Mouse (Mus musculus): Measurements from ENCODE around the gene Cadm2. TPM values are rescaled to one million over a fixed set of nuclear protein-coding genes. Genes with fewer than 3 reads are reported as not detected.

Cadm2 gene
- polyA plus RNA-seq, 1 experiment, result not detected

- Histone ChIP-seq H3K9me3 (ENCODE audit: control insufficient read depth, low read length) (no peaks in the 10 kb centered on the region), H3K36me3 (ENCODE audit: control insufficient read depth) (no peaks in the 10 kb centered on the region), H3K27me3 (ENCODE audit: control insufficient read depth) (no peaks in the 10 kb centered on the region), H3K4me3 (replicated peaks) (no peak overlapping the region), H3K4me1 (ENCODE audit: control insufficient read depth) (no peaks in the 10 kb centered on the region)
- no peak for TF ChIP-seq GATA1 (IDR thresholded peaks at IDR 0.05; ENCODE audit: low read length)
- no peak for TF ChIP-seq TAL1 (IDR thresholded peaks at IDR 0.05; ENCODE audit: low read length)
These were observed 394.0 kb downstream of the Cadm2 start for GRCm38 (mm10) chr16:67226696-67227095.

- Histone ChIP-seq H3K9me3 (ENCODE audit: control insufficient read depth, low read length) (no peaks in the 10 kb centered on the region), H3K4me1 (ENCODE audit: control insufficient read depth) (no peaks in the 10 kb centered on the region), H3K36me3 (ENCODE audit: control insufficient read depth) (no peaks in the 10 kb centered on the region), H3K4me3 (replicated peaks) (no peak overlapping the region), H3K27me3 (ENCODE audit: control insufficient read depth) (no peaks in the 10 kb centered on the region)
- no peak for TF ChIP-seq GATA1 (IDR thresholded peaks at IDR 0.05; ENCODE audit: low read length)
- TF ChIP-seq TAL1 (IDR thresholded peaks at IDR 0.05; ENCODE audit: low read length), result no peak
These were observed 417.4 kb downstream of the Cadm2 start for GRCm38 (mm10) chr16:67203329-67203728.

- TF ChIP-seq GATA1 (IDR thresholded peaks at IDR 0.05; ENCODE audit: low read length) (no peak), TAL1 (IDR thresholded peaks at IDR 0.05; ENCODE audit: low read length) (no peak)
- no peaks in the 10 kb centered on the region for H3K27me3 ChIP-seq (ENCODE audit: control insufficient read depth)
- H3K36me3 ChIP-seq (ENCODE audit: control insufficient read depth), result no peaks in the 10 kb centered on the region
- H3K9me3 ChIP-seq (ENCODE audit: control insufficient read depth, low read length), result no peaks in the 10 kb centered on the region; the same call in 1 of the 2 replicates
- no peak overlapping the region for H3K4me3 ChIP-seq (replicated peaks)
- no peaks in the 10 kb centered on the region for H3K4me1 ChIP-seq (ENCODE audit: control insufficient read depth)
These were observed 427.8 kb downstream of the Cadm2 start for GRCm38 (mm10) chr16:67192852-67193415.

GRCm38 (mm10) chr16:67192395-67192794 lies 428.3 kb downstream of the Cadm2 start:
- no peaks in the 10 kb centered on the region for H3K27me3 ChIP-seq (ENCODE audit: control insufficient read depth)
- H3K4me1 ChIP-seq (ENCODE audit: control insufficient read depth), result no peaks in the 10 kb centered on the region
- TF ChIP-seq GATA1 (IDR thresholded peaks at IDR 0.05; ENCODE audit: low read length) (no peak), TAL1 (IDR thresholded peaks at IDR 0.05; ENCODE audit: low read length) (no peak)
- no peaks in the 10 kb centered on the region for H3K36me3 ChIP-seq (ENCODE audit: control insufficient read depth)
- no peak overlapping the region for H3K4me3 ChIP-seq (replicated peaks)
- H3K9me3 ChIP-seq (ENCODE audit: control insufficient read depth, low read length), result no peaks in the 10 kb centered on the region; the same call in 1 of the 2 replicates

- TF ChIP-seq GATA1 (IDR thresholded peaks at IDR 0.05; ENCODE audit: low read length) (no peak), TAL1 (IDR thresholded peaks at IDR 0.05; ENCODE audit: low read length) (no peak)
- Histone ChIP-seq H3K9me3 (ENCODE audit: control insufficient read depth, low read length) (no peaks in the 10 kb centered on the region; the same call in 1 of the 2 replicates), H3K4me3 (replicated peaks) (no peak overlapping the region), H3K4me1 (ENCODE audit: control insufficient read depth) (no peaks in the 10 kb centered on the region), H3K36me3 (ENCODE audit: control insufficient read depth) (no peaks in the 10 kb centered on the region), H3K27me3 (ENCODE audit: control insufficient read depth) (no peaks in the 10 kb centered on the region)
These were observed 434.4 kb downstream of the Cadm2 start for GRCm38 (mm10) chr16:67186322-67186721.

- Histone ChIP-seq H3K9me3 (ENCODE audit: control insufficient read depth, low read length) (no peaks in the 10 kb centered on the region), H3K4me3 (replicated peaks) (no peak overlapping the region), H3K36me3 (ENCODE audit: control insufficient read depth) (no peaks in the 10 kb centered on the region), H3K4me1 (ENCODE audit: control insufficient read depth) (no peaks in the 10 kb centered on the region), H3K27me3 (ENCODE audit: control insufficient read depth) (no peaks in the 10 kb centered on the region)
- TF ChIP-seq TAL1 (IDR thresholded peaks at IDR 0.05; ENCODE audit: low read length) (no peak), GATA1 (IDR thresholded peaks at IDR 0.05; ENCODE audit: low read length) (no peak)
These were observed 437.8 kb downstream of the Cadm2 start for GRCm38 (mm10) chr16:67182958-67183357.

- TF ChIP-seq TAL1 (IDR thresholded peaks at IDR 0.05; ENCODE audit: low read length), result no peak
- TF ChIP-seq GATA1 (IDR thresholded peaks at IDR 0.05; ENCODE audit: low read length), result no peak
- H3K9me3 ChIP-seq (ENCODE audit: control insufficient read depth, low read length), result no peaks in the 10 kb centered on the region
- no peaks in the 10 kb centered on the region for H3K27me3 ChIP-seq (ENCODE audit: control insufficient read depth)
- no peak overlapping the region for H3K4me3 ChIP-seq (replicated peaks)
- no peaks in the 10 kb centered on the region for H3K4me1 ChIP-seq (ENCODE audit: control insufficient read depth)
- H3K36me3 ChIP-seq (ENCODE audit: control insufficient read depth), result no peaks in the 10 kb centered on the region
These were observed 445.3 kb downstream of the Cadm2 start for GRCm38 (mm10) chr16:67175386-67175785.

- no peaks in the 10 kb centered on the region for H3K27me3 ChIP-seq (ENCODE audit: control insufficient read depth)
- no peaks in the 10 kb centered on the region for H3K9me3 ChIP-seq (ENCODE audit: control insufficient read depth, low read length)
- TF ChIP-seq GATA1 (IDR thresholded peaks at IDR 0.05; ENCODE audit: low read length) (no peak), TAL1 (IDR thresholded peaks at IDR 0.05; ENCODE audit: low read length) (no peak)
- no peaks in the 10 kb centered on the region for H3K4me1 ChIP-seq (ENCODE audit: control insufficient read depth)
- H3K4me3 ChIP-seq (replicated peaks), result no peak overlapping the region
- H3K36me3 ChIP-seq (ENCODE audit: control insufficient read depth), result no peaks in the 10 kb centered on the region
These were observed 458.4 kb downstream of the Cadm2 start for GRCm38 (mm10) chr16:67162211-67162790.

- Histone ChIP-seq H3K36me3 (ENCODE audit: control insufficient read depth) (no peaks in the 10 kb centered on the region), H3K27me3 (ENCODE audit: control insufficient read depth) (no peaks in the 10 kb centered on the region), H3K4me1 (ENCODE audit: control insufficient read depth) (no peaks in the 10 kb centered on the region), H3K4me3 (replicated peaks) (no peak overlapping the region), H3K9me3 (ENCODE audit: control insufficient read depth, low read length) (no peaks in the 10 kb centered on the region)
- no peak for TF ChIP-seq TAL1 (IDR thresholded peaks at IDR 0.05; ENCODE audit: low read length)
- TF ChIP-seq GATA1 (IDR thresholded peaks at IDR 0.05; ENCODE audit: low read length), result no peak
These were observed 495.9 kb downstream of the Cadm2 start for GRCm38 (mm10) chr16:67124811-67125210.
